Mouse (Mus musculus) inflammation-experienced regulatory T-cells, adult 6 months (primary cell): ENCODE results near the gene Ccdc92b. TPM values are rescaled to one million over a fixed set of nuclear protein-coding genes. Genes with fewer than 3 reads are reported as not detected.
"Not testable (repeated sequence)": the region's sequence is repeated elsewhere in the genome, so short reads cannot be mapped to it uniquely, and the experiment has no call there.

Experiments
- ATAC-seq: one replicate; pipeline ENCODE4 v1.8.0; 2017
- polyA plus RNA-seq, 3 experiments: library from polyadenylated mRNA; unstranded; fragments of 100-300 nt; shearing (Covaris generic); gene quantifications; one replicate each; pipeline ENCODE4 v1.2.1; 2017

The Ccdc92b gene
- polyA plus RNA-seq, result not detected

- ATAC-seq, result no peak
These were observed at the start of gene Ccdc92b for GRCm38 (mm10) chr11:74619201-74619955. Ccdc92b (plus strand) TSS chr11:74619605.

- ATAC-seq, result no peak
These were observed 49.7 kb upstream of the Ccdc92b start for GRCm38 (mm10) chr11:74569735-74570134.

DNA sequence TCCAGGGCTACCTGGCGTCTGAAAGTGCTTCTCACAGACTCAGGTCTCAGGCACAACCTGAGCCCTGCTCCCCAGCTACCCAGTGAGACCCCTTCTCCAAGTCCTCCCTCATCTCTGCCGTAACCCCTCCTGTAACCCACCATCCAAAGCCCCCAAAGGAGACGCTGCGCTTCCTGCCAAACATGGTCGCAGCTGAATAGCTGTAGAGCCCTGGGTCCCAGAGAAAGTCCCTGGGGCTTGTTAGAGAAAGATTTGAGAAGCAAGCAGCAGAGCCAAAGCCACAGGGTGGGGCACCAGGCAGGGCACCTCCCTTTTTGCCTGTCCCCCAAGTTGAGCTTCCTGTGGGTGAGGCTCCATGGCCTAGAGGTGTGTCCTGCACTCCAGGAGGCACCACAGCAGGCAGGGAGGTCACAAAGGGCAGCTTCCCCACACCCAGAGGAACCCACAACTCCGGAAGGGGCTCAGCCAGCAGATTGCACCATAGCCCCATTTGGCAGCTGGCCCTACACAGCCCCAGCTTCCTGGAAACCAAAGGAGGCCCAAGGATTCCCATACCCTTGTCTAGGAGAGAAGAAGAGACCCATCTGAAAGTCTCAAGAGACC is 46.8 kb upstream of the Ccdc92b start:
- peak; percentile 38 for ATAC-seq

DNA sequence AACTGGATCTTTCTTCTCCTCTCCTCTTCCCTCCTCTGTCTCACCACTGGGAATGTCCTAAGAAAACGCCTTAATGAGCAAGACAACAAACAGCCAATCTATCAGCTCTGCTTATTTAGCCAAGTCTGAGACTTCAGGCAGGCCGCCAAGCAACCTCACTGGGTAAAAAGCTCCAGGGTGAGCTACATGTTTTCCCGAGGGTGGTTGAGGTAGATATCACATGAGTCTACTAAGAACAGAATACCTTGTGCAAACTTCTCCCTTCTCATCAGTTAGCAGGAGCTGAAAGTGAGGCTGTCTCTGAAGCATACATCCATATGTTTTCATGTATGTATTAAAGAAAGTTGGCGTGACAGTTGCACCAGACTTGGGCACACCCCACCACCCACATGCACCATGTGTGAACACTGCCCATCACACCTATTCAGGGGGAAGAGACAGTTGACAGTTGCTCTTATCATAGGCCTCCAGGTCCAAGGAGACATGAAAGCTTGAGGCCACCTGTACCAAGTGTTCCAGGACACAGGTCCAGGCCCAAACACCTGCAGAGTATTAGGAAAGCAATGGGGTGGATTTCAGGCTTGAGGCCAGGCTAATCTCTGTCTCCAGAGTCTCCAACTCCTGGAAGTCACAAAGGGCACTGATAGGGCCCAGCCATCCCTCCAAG is 44.5 kb upstream of the Ccdc92b start:
- ATAC-seq, result no peak

- no peak for ATAC-seq
These were observed 43.5 kb upstream of the Ccdc92b start for GRCm38 (mm10) chr11:74575940-74576339.

DNA sequence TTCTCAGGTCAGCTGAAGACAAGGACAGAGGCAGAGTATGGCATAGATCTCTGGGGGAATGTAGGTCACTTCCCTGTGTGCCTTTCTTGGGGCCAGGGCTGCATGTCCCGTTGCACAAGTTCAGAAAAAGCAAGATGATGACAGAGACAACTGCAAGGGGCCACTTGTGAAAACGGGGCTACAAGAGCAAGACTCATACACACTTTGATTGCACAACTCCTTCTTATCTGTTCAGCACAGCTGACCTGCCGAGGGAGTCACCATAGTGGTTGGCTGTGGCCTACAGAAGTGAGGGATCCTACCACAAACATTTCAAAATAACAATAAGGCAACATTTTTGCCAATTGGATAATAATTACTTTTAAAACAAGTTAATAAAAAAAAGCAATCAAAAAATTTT is 42.3 kb upstream of the Ccdc92b start:
- ATAC-seq, result no peak

DNA sequence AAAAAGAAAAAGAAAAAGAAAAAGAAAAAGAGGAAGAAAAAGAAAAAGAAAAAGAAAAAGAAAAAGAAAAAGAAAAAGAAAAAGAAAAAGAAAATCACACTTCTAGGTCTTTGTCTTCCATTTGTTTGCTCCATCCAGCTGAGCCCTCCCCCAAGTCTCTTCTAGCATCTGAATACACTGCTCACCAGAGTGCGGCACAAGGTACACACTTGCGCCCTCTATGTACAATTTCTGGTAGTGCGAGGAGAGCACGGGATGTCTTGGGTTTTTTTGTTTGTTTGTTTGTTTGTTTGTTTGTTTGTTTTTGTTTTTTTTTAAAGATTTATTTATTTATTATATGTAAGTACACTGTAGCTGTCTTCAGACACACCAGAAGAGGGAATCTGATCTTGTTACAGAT is 38.1 kb upstream of the Ccdc92b start:
- not testable (repeated sequence) for ATAC-seq

DNA sequence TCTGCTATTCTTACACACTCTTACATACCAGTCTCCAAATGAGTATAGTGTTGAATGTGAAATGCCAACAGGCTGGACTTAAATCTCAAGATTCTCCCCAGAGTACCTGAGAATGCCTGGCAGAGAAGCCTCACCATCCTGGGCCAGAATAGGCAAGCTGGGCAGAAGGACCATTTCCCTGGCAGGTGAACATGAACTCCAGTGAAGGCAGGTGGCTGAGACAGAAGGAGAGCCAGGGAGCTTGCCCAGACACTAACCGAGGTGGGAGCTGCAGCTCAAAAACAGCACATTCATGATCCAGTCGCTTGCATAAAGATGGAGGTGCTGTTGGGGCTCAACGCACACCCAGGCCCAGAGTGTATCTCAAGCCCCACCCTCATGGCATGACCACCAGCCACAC is 36.9 kb upstream of the Ccdc92b start:
- no peak for ATAC-seq

GRCm38 (mm10) chr11:74583824-74584349 is 35.5 kb upstream of the Ccdc92b start:
- ATAC-seq, result no peak

- ATAC-seq, result no peak
These were observed 34.3 kb upstream of the Ccdc92b start for GRCm38 (mm10) chr11:74584946-74585723.

GRCm38 (mm10) chr11:74586401-74586800 is 33.0 kb upstream of the Ccdc92b start:
- no peak for ATAC-seq

DNA sequence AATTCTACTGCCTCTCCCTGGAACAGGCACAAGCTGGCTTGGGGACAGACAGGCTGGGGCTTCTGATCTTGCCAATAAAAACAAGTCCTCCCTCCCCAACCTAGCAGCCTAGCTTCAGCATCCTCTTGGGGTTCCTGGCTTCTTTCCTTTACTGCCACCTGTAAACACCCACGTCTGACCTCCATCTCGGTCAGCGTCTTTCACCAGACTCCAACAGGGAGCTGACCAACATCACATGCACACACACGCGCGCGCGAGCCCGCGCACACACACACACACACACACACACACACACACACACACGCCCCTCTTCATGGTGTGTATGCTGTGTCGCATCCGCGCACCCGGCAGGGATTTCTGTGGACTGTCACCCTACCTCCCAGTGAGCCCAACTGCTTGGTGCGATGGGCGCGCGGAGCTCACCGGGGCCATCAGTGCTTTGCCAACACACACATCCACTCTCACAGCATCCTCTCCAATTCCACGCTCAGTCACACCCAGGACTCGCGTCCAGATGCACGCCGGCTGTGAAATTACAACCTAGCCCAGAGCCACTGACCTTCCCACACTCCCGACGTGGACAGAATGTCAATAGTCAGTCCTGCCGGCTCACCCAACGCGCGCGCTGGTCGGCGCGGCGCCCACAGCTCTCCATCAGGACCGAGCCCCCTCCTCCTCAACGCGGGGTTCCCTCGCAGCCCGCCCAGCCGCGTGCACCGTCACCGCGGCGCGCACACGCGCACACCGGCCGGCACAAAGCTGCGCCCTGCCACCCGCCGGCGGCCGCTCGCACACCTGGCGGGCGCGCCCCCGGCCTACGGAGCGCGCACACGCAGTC is 29.8 kb upstream of the Ccdc92b start:
- ATAC-seq, result no peak

DNA sequence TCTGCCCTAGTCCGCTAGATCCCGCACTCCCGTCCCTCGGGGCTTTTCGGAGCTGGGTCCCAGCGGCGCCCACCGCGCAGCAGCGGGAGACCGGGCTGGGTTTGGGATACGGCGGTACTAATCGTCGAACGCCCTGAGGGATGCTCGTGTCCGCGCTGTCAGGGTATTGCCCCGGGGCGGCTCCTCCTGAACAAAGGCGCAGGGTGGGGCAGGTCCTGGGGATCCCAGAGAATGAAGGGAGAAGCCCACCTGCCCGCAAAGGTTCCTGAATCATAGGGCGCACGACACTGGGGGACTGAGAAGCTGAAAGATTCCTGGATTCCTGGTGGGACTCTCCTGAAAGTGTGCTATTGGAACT is 29.2 kb upstream of the Ccdc92b start:
- ATAC-seq, result no peak

- no peak for ATAC-seq
These were observed 28.7 kb upstream of the Ccdc92b start for GRCm38 (mm10) chr11:74590691-74591090.

GRCm38 (mm10) chr11:74592246-74592645 is 27.2 kb upstream of the Ccdc92b start:
- no peak for ATAC-seq

- ATAC-seq, result no peak
These were observed 22.0 kb upstream of the Ccdc92b start for GRCm38 (mm10) chr11:74597283-74597989.

GRCm38 (mm10) chr11:74597990-74598337 is 21.4 kb upstream of the Ccdc92b start:
- no peak for ATAC-seq

DNA sequence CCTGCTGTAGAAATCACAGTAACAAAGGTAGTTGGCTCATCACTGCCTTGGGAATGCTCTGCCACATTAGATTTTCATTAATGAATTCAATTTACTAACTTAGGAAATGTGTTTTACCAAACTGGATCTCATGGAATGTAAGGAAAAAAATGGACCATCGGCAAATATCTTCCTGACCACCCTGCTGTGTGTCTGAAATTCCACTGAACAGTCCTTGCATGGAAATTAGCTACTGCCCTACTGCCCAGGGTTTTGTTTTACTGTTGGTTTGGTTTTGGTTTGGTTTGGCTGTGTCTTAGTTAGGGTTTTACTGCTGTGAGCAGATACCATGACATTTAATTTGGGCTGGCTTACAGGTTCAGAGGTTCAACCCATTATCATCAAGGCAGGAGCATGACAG is 17.1 kb upstream of the Ccdc92b start:
- ATAC-seq, result no peak

DNA sequence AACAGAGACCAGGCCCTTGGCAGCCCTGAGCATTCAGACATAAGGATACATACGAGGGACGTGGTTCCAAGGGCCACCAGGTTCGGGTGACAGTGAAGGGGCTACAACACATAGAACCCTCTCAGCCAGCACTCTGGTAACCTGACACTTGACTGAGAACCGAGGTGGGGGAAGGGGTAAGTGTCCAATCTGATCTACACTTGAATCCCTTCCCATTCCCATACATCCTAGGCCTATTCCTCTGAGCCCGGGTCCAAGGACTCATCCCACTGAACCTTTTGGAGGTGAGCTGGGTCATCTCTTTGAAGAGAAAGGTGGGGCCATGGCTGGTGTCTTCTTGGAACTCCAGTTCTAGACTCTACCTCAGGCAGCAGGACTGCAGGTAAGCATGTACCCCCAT is 9.3 kb upstream of the Ccdc92b start:
- ATAC-seq, result no peak

- no peak for ATAC-seq
These were observed 8.7 kb upstream of the Ccdc92b start, which contains the start of gene Rap1gap2 for GRCm38 (mm10) chr11:74610545-74611176. Rap1gap2 (minus strand) TSS chr11:74610915.

- no peak for ATAC-seq
These were observed 8.0 kb upstream of the Ccdc92b start for GRCm38 (mm10) chr11:74611437-74611836.
